Mouse (Mus musculus) kidney, postnatal 10 days (tissue): ENCODE measurements at regions not wholly inside any gene's neighbourhood (a gene's known extent, or its start where the extent isn't known, plus 50 kb on each side); places are given as distances from the start of the nearest gene placed in this dataset.

Experiments
- DNase-seq: peaks from one replicate; pipeline ENCODE4 v3.0.0; 2021; ENCODE audit warnings: mixed read lengths

DNA sequence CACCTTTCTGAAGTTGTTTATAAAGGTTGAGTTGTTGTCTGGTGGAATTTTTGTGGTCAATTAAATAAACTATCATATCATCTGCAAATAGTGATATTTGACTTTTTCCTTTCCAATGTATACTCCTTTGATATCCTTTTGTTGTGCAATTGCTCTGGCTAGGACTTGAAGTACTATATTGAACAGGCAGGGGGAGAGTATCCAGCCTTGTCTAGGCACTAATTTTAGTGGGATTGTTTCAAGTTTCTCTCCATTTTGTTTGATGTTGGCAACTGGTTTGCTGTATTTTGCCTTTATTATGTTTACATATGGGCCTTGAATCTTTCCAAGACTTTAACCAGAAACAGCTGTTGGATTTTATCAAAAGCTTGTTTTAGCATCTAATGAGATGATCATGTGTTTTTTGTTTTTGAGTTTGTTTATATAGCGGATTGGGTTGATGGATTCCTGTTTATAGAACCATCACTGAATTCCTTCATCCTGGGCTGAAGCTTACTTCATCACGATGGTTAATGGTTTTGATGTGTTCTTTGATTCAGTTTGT lies 383.3 kb downstream of the Amd2 start:
- no peak for DNase-seq

DNA sequence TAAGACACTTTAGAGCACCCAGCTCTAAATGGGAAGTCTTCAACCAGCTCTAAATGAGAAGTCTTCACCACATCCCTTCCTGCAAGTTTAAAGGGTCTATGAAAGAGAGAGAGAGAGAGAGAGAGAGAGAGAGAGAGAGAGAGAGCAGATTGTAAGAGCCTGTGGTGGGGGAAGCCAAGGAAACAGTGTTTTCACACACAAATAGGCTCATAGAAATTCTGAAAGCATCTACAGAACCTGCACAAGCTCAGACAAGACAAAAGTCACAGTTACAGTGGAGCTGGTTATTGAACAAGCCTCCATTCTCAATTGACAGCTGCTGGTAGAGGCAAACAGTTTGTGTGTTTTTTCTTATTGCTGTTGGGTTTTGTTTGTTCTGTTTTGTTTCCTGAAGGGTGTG lies 412.9 kb downstream of the Amd2 start:
- no peak for DNase-seq

DNA sequence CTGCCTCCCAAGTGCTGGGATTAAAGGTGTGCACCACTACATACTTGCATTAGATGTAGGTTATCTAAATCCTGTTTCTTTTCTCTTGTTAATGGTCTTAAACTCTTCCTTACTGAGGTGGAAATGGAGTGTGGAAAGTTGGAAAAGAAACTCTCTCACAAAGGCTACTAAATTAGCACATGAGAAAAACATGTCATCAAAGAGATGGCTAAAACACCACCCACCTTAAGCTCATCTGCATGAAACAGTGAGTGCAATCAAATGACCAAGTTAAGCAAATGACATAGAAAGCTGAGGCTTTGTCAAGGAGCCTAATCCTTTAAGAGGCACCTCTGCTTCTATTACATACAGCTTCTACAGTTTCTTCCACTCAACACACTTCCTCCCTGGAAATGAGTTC lies 446.6 kb downstream of the Amd2 start:
- DNase-seq = no peak

DNA sequence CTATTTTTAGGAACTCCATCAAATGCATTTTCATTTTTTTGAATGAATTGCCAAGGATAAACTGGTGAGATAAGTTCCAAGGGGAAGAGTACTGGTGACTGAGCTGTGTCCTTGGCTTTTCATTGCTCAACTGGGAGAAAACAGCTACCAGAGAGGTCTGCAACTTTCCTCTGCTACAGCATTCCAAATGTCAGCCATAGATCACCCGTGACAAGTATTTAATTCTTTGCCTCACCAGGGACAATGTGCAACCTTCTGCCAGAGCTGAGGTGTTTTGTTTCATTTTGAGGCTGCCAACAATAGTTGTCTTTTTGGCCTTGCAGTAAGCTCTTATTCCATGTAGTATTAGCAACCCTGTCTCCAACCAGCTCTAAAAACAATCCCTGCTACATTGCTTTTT lies 475.3 kb downstream of the Amd2 start:
- no peak for DNase-seq

DNA sequence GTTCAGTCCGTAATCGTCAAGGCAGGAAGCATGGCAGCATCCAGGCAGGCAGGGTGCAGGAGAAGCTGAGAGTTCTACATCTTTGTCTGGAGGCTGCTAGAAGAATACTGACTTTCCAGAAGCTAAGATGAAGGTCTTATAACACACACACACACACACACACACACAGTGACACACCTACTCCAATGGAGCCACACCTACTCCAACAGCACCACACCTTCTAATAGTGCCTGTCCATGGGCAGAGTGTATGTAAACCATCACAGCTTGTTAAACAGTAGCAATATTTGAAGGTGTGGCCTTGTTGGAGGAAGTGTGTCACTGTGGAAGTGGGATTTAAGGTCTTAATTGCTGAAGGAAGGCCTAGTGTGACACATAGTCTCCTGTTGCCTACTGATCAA lies 476.4 kb downstream of the Amd2 start:
- peak; percentile 42 for DNase-seq

DNA sequence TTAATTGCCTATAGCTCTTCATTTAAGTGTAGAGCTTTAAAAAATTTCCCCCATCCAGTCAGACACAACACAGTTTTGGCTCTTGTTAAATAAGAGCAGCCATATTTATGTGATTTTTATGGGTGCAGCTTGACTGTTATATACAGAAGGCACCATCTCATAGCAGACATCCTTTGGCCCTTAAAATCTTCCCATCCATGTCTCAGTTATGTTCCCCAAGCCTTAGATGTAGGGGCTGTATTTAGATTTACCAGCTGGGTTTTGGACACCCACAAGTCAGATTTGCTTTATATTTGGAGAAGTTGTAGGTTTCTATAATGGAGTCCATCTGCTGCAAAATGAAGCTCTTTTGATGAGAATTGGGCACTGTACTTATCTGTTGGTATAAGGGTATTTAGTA lies 482.2 kb downstream of the Amd2 start:
- no peak for DNase-seq
